Mouse (Mus musculus): ENCODE results near the gene Jtb. TPM values are rescaled to one million over a fixed set of nuclear protein-coding genes. Genes with fewer than 3 reads are reported as not detected.
A peak's percentile ranks its signal among the peaks of the same experiment; 100 is the strongest.

Gene Jtb
- polyA plus RNA-seq, 1 experiment from 2014 or later = 154 TPM

DNA sequence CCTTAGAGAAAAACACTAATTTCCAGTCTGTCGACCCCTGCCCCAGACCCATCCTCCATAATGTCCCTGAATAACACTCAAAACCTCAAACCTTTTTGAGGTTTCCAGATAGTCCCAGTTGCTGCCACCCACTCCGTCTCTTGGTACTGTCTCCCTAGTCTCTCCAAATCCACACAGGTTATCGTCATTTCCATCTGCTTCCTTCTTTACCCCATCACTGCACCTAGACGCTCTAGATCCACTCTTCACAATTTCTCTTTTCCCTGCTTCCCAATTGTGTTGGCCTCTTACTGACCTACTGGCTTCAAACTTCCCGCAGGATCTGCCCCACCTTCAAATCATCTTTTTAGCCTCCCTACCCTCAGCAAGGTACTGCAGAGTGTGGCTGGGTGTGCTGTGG, 10.3 kb upstream of the Jtb start:
- Histone ChIP-seq H3K36me3 (ENCODE audit: insufficient read depth, low read length) (peaks cover 6% of the 10 kb centered on the region; the same call in 1 of the 2 replicates), H3K4me1 (ENCODE audit: insufficient read depth, low read depth, low read length) (peaks cover 4% of the 10 kb centered on the region), H3K9me3 (ENCODE audit: low read length) (no peaks in the 10 kb centered on the region), H3K27me3 (replicated peaks; ENCODE audit: insufficient read depth, low read length) (no peaks in the 10 kb centered on the region), H3K4me2 (replicated peaks; ENCODE audit: low read depth, low read length) (peak overlapping the region; percentile 73), H3K4me3 (ENCODE audit: low read depth, low read length) (peak overlapping the region; percentile 50), H3K27ac (ENCODE audit: low read length) (no peak overlapping the region), H3K9ac (replicated peaks; ENCODE audit: low read depth) (peak overlapping the region; percentile 37; the same call in 1 of the 2 replicates)
- no peak for TF ChIP-seq EP300 (IDR thresholded peaks at IDR 0.05)
- no peak for TF ChIP-seq CTCF (IDR thresholded peaks at IDR 0.05)
- ATAC-seq (no peak), DNase-seq (ENCODE audit: low spot score) (no peak)
- WGBS = 5% methylated on average over 5 of the region's 5 CpGs

DNA sequence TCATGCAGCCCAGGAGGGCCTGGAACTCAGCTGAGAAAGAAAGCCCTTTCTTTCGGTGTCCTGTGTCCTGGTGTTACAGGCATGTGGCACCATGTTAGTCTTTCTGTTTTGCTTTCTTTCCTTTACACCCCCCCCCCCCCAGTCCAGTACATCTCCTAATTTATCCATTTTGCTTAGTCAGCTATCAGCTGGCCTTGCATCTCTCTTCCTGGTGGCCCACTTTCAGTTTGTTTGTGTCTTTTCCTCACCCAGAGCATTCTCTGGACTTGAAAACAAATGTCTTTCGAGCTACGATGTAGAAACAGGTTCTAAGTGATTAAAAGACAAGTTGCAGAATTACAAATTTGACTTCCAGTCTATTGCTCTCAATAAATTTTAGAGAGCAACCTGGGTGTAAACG, 8.9 kb upstream of the Jtb start:
- no peaks in the 10 kb centered on the region for H3K27me3 ChIP-seq (replicated peaks; ENCODE audit: insufficient read depth, low read length)
- H3K4me3 ChIP-seq (ENCODE audit: low read depth, low read length) = no peak overlapping the region
- peaks cover 6% of the 10 kb centered on the region; the same call in 1 of the 2 replicates for H3K36me3 ChIP-seq (ENCODE audit: insufficient read depth, low read length)
- DNase-seq (ENCODE audit: low spot score) (no peak), ATAC-seq (no peak)
- no peaks in the 10 kb centered on the region for H3K9me3 ChIP-seq (ENCODE audit: low read length)
- TF ChIP-seq EP300 (IDR thresholded peaks at IDR 0.05) (no peak), CTCF (IDR thresholded peaks at IDR 0.05) (no peak)
- WGBS = 86% methylated on average over 4 of the region's 4 CpGs
- peaks cover 4% of the 10 kb centered on the region for H3K4me1 ChIP-seq (ENCODE audit: insufficient read depth, low read depth, low read length)
- no peak overlapping the region for H3K4me2 ChIP-seq (replicated peaks; ENCODE audit: low read depth, low read length)
- H3K27ac ChIP-seq (ENCODE audit: low read length) = no peak overlapping the region
- H3K9ac ChIP-seq (replicated peaks; ENCODE audit: low read depth) = no peak overlapping the region

GRCm38 (mm10) chr3:90222941-90223340, 8.5 kb upstream of the Jtb start:
- H3K4me2 ChIP-seq (replicated peaks; ENCODE audit: low read depth, low read length) = no peak overlapping the region
- ATAC-seq (no peak), DNase-seq (ENCODE audit: low spot score) (no peak)
- TF ChIP-seq EP300 (IDR thresholded peaks at IDR 0.05) (no peak), CTCF (IDR thresholded peaks at IDR 0.05) (no peak)
- H3K9ac ChIP-seq (replicated peaks; ENCODE audit: low read depth) = no peak overlapping the region
- H3K9me3 ChIP-seq (ENCODE audit: low read length) = no peaks in the 10 kb centered on the region
- peaks cover 6% of the 10 kb centered on the region; the same call in 1 of the 2 replicates for H3K36me3 ChIP-seq (ENCODE audit: insufficient read depth, low read length)
- H3K27ac ChIP-seq (ENCODE audit: low read length) = no peak overlapping the region
- peaks cover 4% of the 10 kb centered on the region for H3K4me1 ChIP-seq (ENCODE audit: insufficient read depth, low read depth, low read length)
- 34% methylated on average over 3 of the region's 3 CpGs for WGBS
- H3K4me3 ChIP-seq (ENCODE audit: low read depth, low read length) = no peak overlapping the region
- no peaks in the 10 kb centered on the region for H3K27me3 ChIP-seq (replicated peaks; ENCODE audit: insufficient read depth, low read length)

DNA sequence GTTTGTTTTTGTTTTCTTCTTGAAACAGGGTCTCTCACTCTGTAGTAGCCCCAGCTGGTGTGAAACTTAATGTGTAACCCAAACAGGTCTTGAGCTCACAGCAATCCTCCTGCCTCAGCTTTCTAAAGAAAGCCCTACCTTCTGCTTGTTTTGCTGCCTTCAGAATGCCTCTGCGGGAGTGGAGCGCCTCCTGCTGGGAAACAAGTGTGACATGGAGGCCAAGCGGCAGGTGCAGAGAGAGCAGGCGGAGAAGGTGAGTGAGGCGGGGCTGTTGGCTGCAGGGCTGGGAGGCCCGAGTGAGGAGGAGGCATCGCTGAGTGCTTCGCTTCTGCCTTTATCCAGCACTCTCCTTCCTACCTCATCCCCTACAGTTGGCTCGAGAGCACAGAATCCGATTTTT, 7.1 kb upstream of the Jtb start:
- Histone ChIP-seq H3K36me3 (ENCODE audit: insufficient read depth, low read length) (peaks cover 6% of the 10 kb centered on the region; the same call in 1 of the 2 replicates), H3K9me3 (ENCODE audit: low read length) (no peaks in the 10 kb centered on the region), H3K4me3 (ENCODE audit: low read depth, low read length) (no peak overlapping the region), H3K27me3 (replicated peaks; ENCODE audit: insufficient read depth, low read length) (no peaks in the 10 kb centered on the region), H3K27ac (ENCODE audit: low read length) (no peak overlapping the region), H3K4me1 (ENCODE audit: insufficient read depth, low read depth, low read length) (peaks cover 4% of the 10 kb centered on the region), H3K9ac (replicated peaks; ENCODE audit: low read depth) (no peak overlapping the region), H3K4me2 (replicated peaks; ENCODE audit: low read depth, low read length) (no peak overlapping the region)
- ATAC-seq (no peak), DNase-seq (ENCODE audit: low spot score) (no peak)
- WGBS = 84% methylated on average over 10 of the region's 10 CpGs
- TF ChIP-seq CTCF (IDR thresholded peaks at IDR 0.05) (peak; percentile 18; the same call in 1 of the 2 replicates), EP300 (IDR thresholded peaks at IDR 0.05) (no peak)

- 8% methylated on average over 8 of the region's 8 CpGs for WGBS
- DNase-seq (ENCODE audit: low spot score) (no peak), ATAC-seq (no peak)
- H3K9ac ChIP-seq (replicated peaks; ENCODE audit: low read depth) = no peak overlapping the region; the same call in 1 of the 2 replicates
- H3K36me3 ChIP-seq (ENCODE audit: insufficient read depth, low read length) = 0 out of 2 replicates have a peak, but pooled peaks cover 7% of the 10 kb centered on the region
- no peak for TF ChIP-seq CTCF (IDR thresholded peaks at IDR 0.05)
- TF ChIP-seq EP300 (IDR thresholded peaks at IDR 0.05) = no peak
- H3K4me3 ChIP-seq (ENCODE audit: low read depth, low read length) = peak overlapping the region; percentile 75
- peaks cover 2% of the 10 kb centered on the region; the same call in 1 of the 2 replicates for H3K4me1 ChIP-seq (ENCODE audit: insufficient read depth, low read depth, low read length)
- no peaks in the 10 kb centered on the region for H3K27me3 ChIP-seq (replicated peaks; ENCODE audit: insufficient read depth, low read length)
- H3K9me3 ChIP-seq (ENCODE audit: low read length) = no peaks in the 10 kb centered on the region
- peak overlapping the region; percentile 90 for H3K4me2 ChIP-seq (replicated peaks; ENCODE audit: low read depth, low read length)
- peak overlapping the region; percentile 88 for H3K27ac ChIP-seq (ENCODE audit: low read length)
These were observed 322 bp upstream of the Jtb start for GRCm38 (mm10) chr3:90231075-90231474.

DNA sequence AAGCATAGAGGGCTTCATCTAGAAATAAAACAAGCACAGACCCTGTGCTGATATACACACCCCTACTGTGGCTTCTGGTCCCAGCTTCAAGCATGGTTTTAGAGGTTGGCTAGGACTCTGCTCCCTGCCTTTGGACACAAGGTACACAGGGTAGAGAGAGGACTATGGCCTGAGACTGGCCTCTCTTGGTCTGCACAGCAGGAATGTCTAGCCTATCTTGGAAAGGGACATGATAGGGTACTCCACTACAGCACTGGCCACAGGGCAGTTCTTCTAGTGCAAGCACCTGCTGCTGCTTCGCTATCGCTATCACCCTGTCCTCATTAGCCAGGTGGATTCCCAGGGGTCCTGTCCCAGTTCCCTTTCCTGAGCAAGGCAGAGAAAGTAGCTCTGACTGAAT, 9.9 kb downstream of the Jtb start:
- ATAC-seq (no peak), DNase-seq (ENCODE audit: low spot score) (no peak)
- WGBS = 95% methylated on average over 2 of the region's 2 CpGs
- Histone ChIP-seq H3K4me2 (replicated peaks; ENCODE audit: low read depth, low read length) (no peak overlapping the region), H3K27ac (ENCODE audit: low read length) (no peak overlapping the region), H3K9me3 (ENCODE audit: low read length) (no peaks in the 10 kb centered on the region), H3K4me3 (ENCODE audit: low read depth, low read length) (no peak overlapping the region), H3K27me3 (replicated peaks; ENCODE audit: insufficient read depth, low read length) (no peaks in the 10 kb centered on the region), H3K9ac (replicated peaks; ENCODE audit: low read depth) (no peak overlapping the region), H3K4me1 (ENCODE audit: insufficient read depth, low read depth, low read length) (peaks cover 11% of the 10 kb centered on the region; the same call in 1 of the 2 replicates), H3K36me3 (ENCODE audit: insufficient read depth, low read length) (0 out of 2 replicates have a peak, but pooled peaks cover 4% of the 10 kb centered on the region)
- TF ChIP-seq EP300 (IDR thresholded peaks at IDR 0.05) (no peak), CTCF (IDR thresholded peaks at IDR 0.05) (no peak)
